Mouse (Mus musculus): ENCODE results near the gene Rabgef1. TPM values are rescaled to one million over a fixed set of nuclear protein-coding genes. Genes with fewer than 3 reads are reported as not detected.
A peak's percentile ranks its signal among the peaks of the same experiment; 100 is the strongest.
"Not testable (repeated sequence)": the region's sequence is repeated elsewhere in the genome, so short reads cannot be mapped to it uniquely, and the experiment has no call there.

The Rabgef1 gene
- total and polyA plus RNA-seq, 3 experiments, result 20.1 to 34.4 (median 26.4) TPM

GRCm38 (mm10) chr5:130255799-130256525, 84.4 kb downstream of the Rabgef1 start:
- Histone ChIP-seq H3K4me1 (ENCODE audit: control insufficient read depth in 1 of 2, insufficient read depth in 2 of 2) (peaks cover 2 to 26% of the 10 kb centered on the region in 2 experiments; a peak in 2 of 4 replicates), H3K4me2 (ENCODE audit: insufficient read depth, low read depth, poor library complexity, severe bottlenecking) (peak overlapping the region; percentile 99), H3K36me3 (replicated peaks in 1 of 2; ENCODE audit: control insufficient read depth in 1 of 2, insufficient read depth in 1 of 2, low read length in 1 of 2) (peaks cover 20 to 39% of the 10 kb centered on the region in 2 experiments), H3K27ac (ENCODE audit: insufficient read depth, low read depth) (peak overlapping the region; percentile 41), H3K4me3 (replicated peaks in 1 of 3; ENCODE audit: low read depth in 2 of 3, low read length in 2 of 3, poor library complexity in 1 of 3) (peak overlapping the region; percentile 44 to 94 (median 88)), H3K79me2 (replicated peaks; ENCODE audit: control insufficient read depth, extremely low read depth, insufficient read depth, poor library complexity, severe bottlenecking) (peaks cover 42% of the 10 kb centered on the region), H3K9ac (ENCODE audit: insufficient read depth, low read depth) (peak overlapping the region; percentile 57; the same call in 1 of the 2 replicates)
- H3K27me3 ChIP-seq (replicated peaks); H3K9me3 ChIP-seq (replicated peaks; ENCODE audit: low read length); in situ Hi-C loops (cut with MboI; ENCODE audit: low pct_ligation_motif_present, low pct_unique_long_range_greater_than_20kb, low sequenced_read_pairs); dilution Hi-C loops (cut with MboI; ENCODE audit: extremely low pct_ligation_motif_present, extremely low pct_unique_long_range_greater_than_20kb, low sequenced_read_pairs): not testable (repeated sequence)
- peak; percentile 44 for DNase-seq (ENCODE audit: extremely low read depth)
- TF ChIP-seq MYC (IDR thresholded peaks at IDR 0.05; ENCODE audit: low read depth, low read length) (peak; percentile 14; the same call in 1 of the 2 replicates), CTCF (conservative IDR thresholded peaks at IDR 0.05 in 1 of 2, IDR thresholded peaks at IDR 0.05 in 1 of 2; ENCODE audit: low read depth in 2 of 2, low read length in 2 of 2) (peak in 1 of 2 experiments; percentile 30; a peak in 1 of 4 replicates), MAX (IDR thresholded peaks at IDR 0.05; ENCODE audit: low read length) (peak; percentile 29; the same call in 1 of the 2 replicates), ZNF384 (IDR thresholded peaks at IDR 0.05; ENCODE audit: low read depth, low read length) (0 out of 2 replicates have a peak, but pooled peaks have one; percentile 12)

GRCm38 (mm10) chr5:130256678-130257271, 85.2 kb downstream of the Rabgef1 start:
- Histone ChIP-seq H3K9me3 (replicated peaks; ENCODE audit: low read length) (no peaks in the 10 kb centered on the region), H3K27ac (ENCODE audit: insufficient read depth, low read depth) (peak overlapping the region; percentile 60), H3K36me3 (replicated peaks in 1 of 2; ENCODE audit: control insufficient read depth in 1 of 2, insufficient read depth in 1 of 2, low read length in 1 of 2) (peaks cover 18 to 37% of the 10 kb centered on the region in 2 experiments), H3K4me1 (ENCODE audit: control insufficient read depth in 1 of 2, insufficient read depth in 2 of 2) (peaks cover 2 to 32% of the 10 kb centered on the region in 2 experiments; a peak in 2 of 4 replicates), H3K79me2 (replicated peaks; ENCODE audit: control insufficient read depth, extremely low read depth, insufficient read depth, poor library complexity, severe bottlenecking) (peaks cover 40% of the 10 kb centered on the region), H3K4me3 (replicated peaks in 1 of 3; ENCODE audit: low read depth in 2 of 3, low read length in 2 of 3, poor library complexity in 1 of 3) (peak overlapping the region; percentile 88 to 96 (median 94)), H3K4me2 (ENCODE audit: insufficient read depth, low read depth, poor library complexity, severe bottlenecking) (peak overlapping the region; percentile 99), H3K9ac (ENCODE audit: insufficient read depth, low read depth) (peak overlapping the region; percentile 73), H3K27me3 (replicated peaks) (no peaks in the 10 kb centered on the region)
- DNase-seq (ENCODE audit: extremely low read depth), result peak; percentile 99
- in situ Hi-C loops (cut with MboI; ENCODE audit: low pct_ligation_motif_present, low pct_unique_long_range_greater_than_20kb, low sequenced_read_pairs) (no loop called here), dilution Hi-C loops (cut with MboI; ENCODE audit: extremely low pct_ligation_motif_present, extremely low pct_unique_long_range_greater_than_20kb, low sequenced_read_pairs) (no loop called here)
- peak; percentile 100 for TF ChIP-seq ZNF384 (IDR thresholded peaks at IDR 0.05; ENCODE audit: low read depth, low read length)
- no peak for TF ChIP-seq MAZ (IDR thresholded peaks at IDR 0.05; ENCODE audit: low read depth, low read length)
- peak; percentile 94 for TF ChIP-seq E2F4 (IDR thresholded peaks at IDR 0.05; ENCODE audit: insufficient replicate concordance, low read depth, low read length)
- no peak for TF ChIP-seq GABPA (IDR thresholded peaks at IDR 0.05; ENCODE audit: insufficient replicate concordance, low read depth, low read length)
- peak; percentile 84 for TF ChIP-seq MXI1 (IDR thresholded peaks at IDR 0.05; ENCODE audit: low read depth, low read length)
- no peak for TF ChIP-seq EP300 (IDR thresholded peaks at IDR 0.05; ENCODE audit: low read length)
- TF ChIP-seq CHD1 (IDR thresholded peaks at IDR 0.05; ENCODE audit: low read depth, low read length), result no peak
- TF ChIP-seq BHLHE40 (IDR thresholded peaks at IDR 0.05; ENCODE audit: low read depth, low read length), result 0 out of 2 replicates have a peak, but pooled peaks have one; percentile 30
- TF ChIP-seq SMC3 (IDR thresholded peaks at IDR 0.05; ENCODE audit: low read depth, low read length), result no peak
- peak; percentile 49; the same call in 1 of the 2 replicates for TF ChIP-seq CHD2 (IDR thresholded peaks at IDR 0.05; ENCODE audit: low read length)
- no peak; the same call in 1 of the 2 replicates for TF ChIP-seq ZKSCAN1 (IDR thresholded peaks at IDR 0.05; ENCODE audit: borderline replicate concordance, low read depth, low read length)
- no peak for TF ChIP-seq MAFK (IDR thresholded peaks at IDR 0.05; ENCODE audit: insufficient replicate concordance, low read length)
- TF ChIP-seq SIN3A (IDR thresholded peaks at IDR 0.05; ENCODE audit: low read length), result peak; percentile 84; the same call in 1 of the 2 replicates
- peak; percentile 97 for TF ChIP-seq ELF1 (IDR thresholded peaks at IDR 0.05; ENCODE audit: low read depth, low read length)
- peak; percentile 15; the same call in 1 of the 2 replicates for TF ChIP-seq MAX (IDR thresholded peaks at IDR 0.05; ENCODE audit: low read length)
- no peak for TF ChIP-seq ETS1 (conservative IDR thresholded peaks at IDR 0.05; ENCODE audit: low read depth, low read length)
- peak; percentile 76 for TF ChIP-seq HCFC1 (IDR thresholded peaks at IDR 0.05; ENCODE audit: low read depth, low read length)
- 0 out of 2 replicates have a peak, but pooled peaks have one; percentile 63 for TF ChIP-seq POLR2AphosphoS2 (IDR thresholded peaks at IDR 0.05; ENCODE audit: low read depth, low read length)
- peak; percentile 96 for TF ChIP-seq NELFE (IDR thresholded peaks at IDR 0.05; ENCODE audit: low read depth, low read length)
- TF ChIP-seq ZMIZ1 (IDR thresholded peaks at IDR 0.05; ENCODE audit: low read depth, low read length), result peak; percentile 84; the same call in 1 of the 2 replicates
- TF ChIP-seq RCOR1 (conservative IDR thresholded peaks at IDR 0.05; ENCODE audit: low read depth, low read length), result no peak
- TF ChIP-seq MEF2A (IDR thresholded peaks at IDR 0.05; ENCODE audit: borderline replicate concordance, low read depth, low read length), result no peak
- no peak for TF ChIP-seq USF2 (conservative IDR thresholded peaks at IDR 0.05; ENCODE audit: low read depth, low read length)
- TF ChIP-seq RAD21 (IDR thresholded peaks at IDR 0.05; ENCODE audit: low read depth, low read length), result no peak
- TF ChIP-seq PAX5 (IDR thresholded peaks at IDR 0.05; ENCODE audit: low read length), result no peak
- TF ChIP-seq TCF12 (IDR thresholded peaks at IDR 0.05; ENCODE audit: low read depth, low read length), result peak; percentile 87
- TF ChIP-seq MYC (IDR thresholded peaks at IDR 0.05; ENCODE audit: low read depth, low read length), result peak; percentile 58; the same call in 1 of the 2 replicates
- TF ChIP-seq POLR2A (IDR thresholded peaks at IDR 0.05; ENCODE audit: low read depth, low read length), result peak; percentile 96
